Mouse (Mus musculus) embryonic fibroblast, embryonic 13.5 days (primary cell): ENCODE data around the gene Gm3476. TPM values are rescaled to one million over a fixed set of nuclear protein-coding genes. Genes with fewer than 3 reads are reported as not detected.
"Not testable (repeated sequence)": the region's sequence is repeated elsewhere in the genome, so short reads cannot be mapped to it uniquely, and the experiment has no call there.

Experiments used
- H3K27ac ChIP-seq: 2 replicates; pipeline ENCODE4 v1.5.1; 2012; ENCODE audit warnings: low read length, control low read depth, inconsistent platforms; ENCODE audit not compliant: insufficient read depth
- H3K4me1 ChIP-seq: 2 replicates; pipeline ENCODE4 v1.6.1; 2011; ENCODE audit warnings: low read length; ENCODE audit not compliant: control insufficient read depth, insufficient read depth
- H3K4me3 ChIP-seq: 2 replicates; pipeline ENCODE4 v1.5.1; 2011; ENCODE audit warnings: mild to moderate bottlenecking, control low read depth, low read length; ENCODE audit not compliant: insufficient read depth
- polyA plus RNA-seq: library from polyadenylated mRNA; stranded (reverse); fragments of >200 nt; gene quantifications from 2 replicates; pipeline ENCODE4 v1.2.4, GENCODE M21; 2011; ENCODE audit warnings: low read depth; ENCODE audit not compliant: missing spikeins, insufficient read length

Gm3476 gene
- not detected in 2 replicates for polyA plus RNA-seq

GRCm38 (mm10) chr14:6125707-6126106 is at the start of gene Gm3476:
Gene Gm3476 (minus strand): TSS chr14:6125807.
- H3K4me1 ChIP-seq, H3K27ac ChIP-seq, H3K4me3 ChIP-seq: not testable (repeated sequence)

- not testable (repeated sequence) for H3K4me1 ChIP-seq, H3K4me3 ChIP-seq, H3K27ac ChIP-seq
Measured at GRCm38 (mm10) chr14:6163538-6163937, 37.9 kb upstream of the Gm3476 start.

- not testable (repeated sequence) for H3K4me1 ChIP-seq, H3K4me3 ChIP-seq, H3K27ac ChIP-seq
Measured at GRCm38 (mm10) chr14:6161085-6161484, 35.5 kb upstream of the Gm3476 start.

GRCm38 (mm10) chr14:6108272-6108925 is 17.2 kb downstream of the Gm3476 start, which contains the start of gene Gm3468:
Gene Gm3468 (minus strand): TSS chr14:6108665.
- not testable (repeated sequence) for H3K4me1 ChIP-seq, H3K27ac ChIP-seq
- H3K4me3 ChIP-seq = peak within 1 kb of the TSS; percentile 36

GRCm38 (mm10) chr14:6107500-6107899 is 18.1 kb downstream of the Gm3476 start:
- H3K27ac ChIP-seq = not testable (repeated sequence)
- H3K4me3 ChIP-seq = peak overlapping the region; percentile 36; the same call in 1 of the 2 replicates

GRCm38 (mm10) chr14:6093842-6094241 is 31.8 kb downstream of the Gm3476 start, which contains the start of gene Gm8206:
Gene Gm8206 (minus strand): TSS chr14:6093942.
- not testable (repeated sequence) for H3K27ac ChIP-seq, H3K4me1 ChIP-seq, H3K4me3 ChIP-seq

More at GRCm38 (mm10) chr14:6107500-6107899, 18.1 kb downstream of the Gm3476 start:
- not testable (repeated sequence) for H3K4me1 ChIP-seq

- H3K4me1 ChIP-seq, H3K27ac ChIP-seq, H3K4me3 ChIP-seq: not testable (repeated sequence)
Measured at GRCm38 (mm10) chr14:6058167-6058566, 67.4 kb downstream of the Gm3476 start, which contains the start of gene Gm6337. Gene Gm6337 (minus strand): TSS chr14:6058267.

Other genes starting within 250 kb of the Gm3476 start
- not detected in 2 replicates for gene Gm8237, start 245.4 kb downstream of the Gm3476 start, polyA plus RNA-seq
- gene Gm3248, start 164.1 kb downstream of the Gm3476 start, polyA plus RNA-seq = not detected in 2 replicates
- gene Gm3453, start 146.7 kb downstream of the Gm3476 start, polyA plus RNA-seq = not detected in 2 replicates
- not detected in 2 replicates for gene Gm6337, start 67.5 kb downstream of the Gm3476 start, polyA plus RNA-seq
- gene Gm8206, start 31.9 kb downstream of the Gm3476 start, polyA plus RNA-seq = 1.6 and 1.7 TPM in 2 replicates
- 0.32 and 1.3 TPM in 2 replicates for gene Gm3468, start 17.1 kb downstream of the Gm3476 start, polyA plus RNA-seq
- gene Gm21560, start 93.5 kb upstream of the Gm3476 start, polyA plus RNA-seq = not detected in 2 replicates
- 0.48 TPM in 1 of 2 replicates, not detected in the other for gene Gm3411, start 161.4 kb upstream of the Gm3476 start, polyA plus RNA-seq
- not detected in 2 replicates for gene Gm21103, start 179.0 kb upstream of the Gm3476 start, polyA plus RNA-seq
- gene Gm3618, start 217.9 kb upstream of the Gm3476 start, polyA plus RNA-seq = not detected in 2 replicates